ENCODE assay signal across 10 mouse cellular contexts in the genomic region with DNA sequence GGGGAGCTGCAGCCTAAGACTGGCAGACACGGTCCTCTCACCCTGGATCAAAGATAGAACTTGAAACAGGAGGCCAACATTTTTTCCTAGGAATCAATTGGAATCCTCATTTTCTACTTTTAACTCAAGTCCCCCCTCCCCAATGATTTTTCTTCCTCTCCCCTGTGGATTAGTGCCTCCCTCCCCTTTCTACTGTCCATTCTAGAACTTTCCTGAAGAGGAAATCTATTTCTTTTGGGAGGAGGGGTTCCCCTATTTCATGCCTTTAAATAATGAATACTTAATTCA. TPM values are rescaled to one million over a fixed set of nuclear protein-coding genes. Genes with fewer than 3 reads are reported as not detected.
DNase-seq lines count a peak whose midpoint lies in the region; ATAC-seq and TF ChIP-seq lines count a peak whose summit lies in the region.
"Had no signal": no experiment of that assay in that cellular context is flagged by ENCODE, and none has a peak within 500 bp of the region (broad histone marks: within the 10 kb centered on the region; RNA-seq: fewer than 3 reads in every experiment).

No protein-coding gene starts in this region.

- no peak for DNase-seq in lung, adult 2 months
- DNase-seq in lung, postnatal 25 days (ENCODE audit: low spot score), result no peak
- DNase-seq in limb, embryonic 11.5 days (ENCODE audit: low spot score), result no peak
- no peak for DNase-seq in layer of hippocampus, adult 11-12 months (ENCODE audit: low spot score)
- no peak for DNase-seq in right cerebral cortex, postnatal 25 days
- DNase-seq: cerebellum, adult 2 months had no signal

- H3K9me3 ChIP-seq in forebrain, embryonic 15.5 days, result no peaks in the 10 kb centered on the region
- no peaks in the 10 kb centered on the region for H3K9me3 ChIP-seq in limb, embryonic 11.5 days (ENCODE audit: control insufficient read depth, low read length)
- no peaks in the 10 kb centered on the region for H3K9me3 ChIP-seq in neural tube, embryonic 13.5 days

- no peak for TF ChIP-seq POLR2A in lung, adult 2 months (IDR thresholded peaks at IDR 0.05; ENCODE audit: borderline replicate concordance, extremely low read depth, low read depth, low read length)

- peak overlapping the region; percentile 53 for H3K4me3 ChIP-seq in lung, adult 2 months (replicated peaks; ENCODE audit: extremely low read depth, low read depth, low read length)
- H3K4me3 ChIP-seq in forebrain, embryonic 15.5 days, result peak overlapping the region; percentile 42
- peak overlapping the region; percentile 41 for H3K4me3 ChIP-seq in limb, embryonic 11.5 days (ENCODE audit: low read depth, low read length)
- peak overlapping the region; percentile 52 for H3K4me3 ChIP-seq in neural tube, embryonic 13.5 days

- no peak for TF ChIP-seq CTCF in lung, adult 2 months (IDR thresholded peaks at IDR 0.05; ENCODE audit: insufficient read depth, low read length)

- peak overlapping the region; percentile 57; the same call in 1 of the 2 replicates for H3K9ac ChIP-seq in forebrain, embryonic 15.5 days (replicated peaks)
- H3K9ac ChIP-seq in limb, embryonic 11.5 days (ENCODE audit: low read length), result no peak overlapping the region; the same call in 1 of the 2 replicates
- peak overlapping the region; percentile 76 for H3K9ac ChIP-seq in neural tube, embryonic 13.5 days

- 0 out of 2 replicates have a peak, but pooled peaks cover 3% of the 10 kb centered on the region for H3K4me1 ChIP-seq in lung, adult 2 months (ENCODE audit: control insufficient read depth, insufficient read depth, low read length)
- H3K4me1 ChIP-seq in forebrain, embryonic 15.5 days, result peaks cover 18% of the 10 kb centered on the region
- peaks cover 23% of the 10 kb centered on the region for H3K4me1 ChIP-seq in limb, embryonic 11.5 days (ENCODE audit: control insufficient read depth, insufficient read depth, low read length)
- H3K4me1 ChIP-seq in neural tube, embryonic 13.5 days (replicated peaks), result peaks cover 46% of the 10 kb centered on the region

- no peaks in the 10 kb centered on the region for H3K36me3 ChIP-seq in forebrain, embryonic 15.5 days
- no peaks in the 10 kb centered on the region for H3K36me3 ChIP-seq in limb, embryonic 11.5 days (ENCODE audit: control insufficient read depth, insufficient read depth, low read length)
- H3K36me3 ChIP-seq in neural tube, embryonic 13.5 days, result no peaks in the 10 kb centered on the region

- peak overlapping the region; percentile 90 for H3K27ac ChIP-seq in forebrain, embryonic 15.5 days (replicated peaks)
- H3K27ac ChIP-seq in limb, embryonic 11.5 days (replicated peaks; ENCODE audit: low read depth, low read length), result no peak overlapping the region; the same call in 1 of the 2 replicates
- H3K27ac ChIP-seq in neural tube, embryonic 13.5 days (replicated peaks), result peak overlapping the region; percentile 89

- ATAC-seq in forebrain, embryonic 15.5 days (replicated peaks), result no peak
- no peak for ATAC-seq in limb, embryonic 11.5 days (ENCODE audit: insufficient number of reproducible peaks, low FRiP score, low TSS enrichment, low read depth)
- ATAC-seq in neural tube, embryonic 13.5 days (ENCODE audit: low read depth), result no peak
- ATAC-seq in CD4-positive, CD25-positive, alpha-beta regulatory T cell, adult 4 months, result no peak
- ATAC-seq: Patski had no signal

- 32% methylated on average over 1 of the region's 1 CpGs for WGBS in lung, adult 2 months
- 8% methylated on average over 1 of the region's 1 CpGs for WGBS in forebrain, embryonic 15.5 days
- WGBS in limb, embryonic 11.5 days, result 0% methylated on average over 1 of the region's 1 CpGs
- 0% methylated on average over 1 of the region's 1 CpGs for WGBS in neural tube, embryonic 13.5 days

- H3K27me3 ChIP-seq in forebrain, embryonic 15.5 days, result peaks cover 70% of the 10 kb centered on the region
- peaks cover 37% of the 10 kb centered on the region for H3K27me3 ChIP-seq in limb, embryonic 11.5 days (ENCODE audit: control insufficient read depth, insufficient read depth, low read length)
- H3K27me3 ChIP-seq in neural tube, embryonic 13.5 days, result peaks cover 61% of the 10 kb centered on the region
- H3K27me3 ChIP-seq: Patski had no signal

- peak overlapping the region; percentile 41 for H3K4me2 ChIP-seq in forebrain, embryonic 15.5 days (replicated peaks)
- H3K4me2 ChIP-seq in limb, embryonic 11.5 days (ENCODE audit: low read depth, severe bottlenecking), result peak overlapping the region; percentile 58
- peak overlapping the region; percentile 90 for H3K4me2 ChIP-seq in neural tube, embryonic 13.5 days

RNA-seq across cellular contexts. Expression of a gene that starts 0.2 kb away (rescaled TPM):
- polyA plus RNA-seq in lung, adult 2 months (2012; rRNA removed), result 231 and 263 TPM in 2 replicates
- 76.2 and 95.0 TPM in 2 replicates for polyA plus RNA-seq in forebrain, embryonic 15.5 days (2015; fragmentation: Nextera tagmentation; extraction: Ambion mirVana)
- polyA plus RNA-seq in limb, embryonic 11.5 days (2014; fragmentation: Nextera tagmentation; extraction: Ambion mirVana), result 71.4 and 79.5 TPM in 2 replicates
- polyA plus RNA-seq in neural tube, embryonic 13.5 days (2015; fragmentation: Nextera tagmentation; extraction: Ambion mirVana), result 85.5 and 87.8 TPM in 2 replicates
- not detected for polyA plus RNA-seq in CD4-positive, CD25-positive, alpha-beta regulatory T cell, adult 4 months (2017; shearing (Covaris generic))

Comparison
In these comparisons a context has a peak if more than half of its experiments do, and no peak if none do; other contexts are left out.
1. RNA of a gene that starts 0.2 kb away (polyA plus RNA-seq): 231 to 263 TPM in lung, adult 2 months, 76.2 to 95.0 TPM in forebrain, embryonic 15.5 days, 85.5 to 87.8 TPM in neural tube, embryonic 13.5 days and 71.4 to 79.5 TPM in limb, embryonic 11.5 days; not detected in CD4-positive, CD25-positive, alpha-beta regulatory T cell, adult 4 months; every median in the first group is over 10 times any median in the second.
2. Peak in every context shown above with its lines, with median percentiles within 50 percentile points of each other: H3K4me3 ChIP-seq and H3K4me2 ChIP-seq.